Mouse (Mus musculus): ENCODE measurements around the gene Nefh.

The Nefh gene

DNA sequence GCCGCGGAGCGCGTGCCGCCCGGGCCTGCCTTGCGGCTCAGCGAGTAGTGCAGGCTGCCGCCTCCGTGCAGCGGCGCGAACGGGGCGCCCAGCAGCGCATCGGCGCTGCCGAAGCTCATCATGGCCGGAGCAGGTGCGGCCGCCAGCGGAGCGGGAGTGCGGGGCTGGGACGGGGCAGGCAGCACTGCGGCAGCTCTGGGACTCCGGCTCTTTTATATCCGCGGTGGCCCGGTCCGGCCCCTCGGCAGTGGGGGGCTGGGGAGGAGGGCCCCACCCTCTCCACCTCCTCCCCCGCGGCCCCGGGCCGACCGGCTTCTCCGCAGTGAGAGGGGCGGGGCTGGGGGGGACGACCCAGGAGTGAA, at the start of gene Nefh:
Gene Nefh, minus strand, starts transcription at position 252 of the 362 bp plus-strand sequence.
- in situ Hi-C loops (cut with MboI, MseI), result no loop called here

- in situ Hi-C loops (cut with MboI, MseI), result no loop called here
These were observed 48.8 kb upstream of the Nefh start for GRCm38 (mm10) chr11:4996621-4997199.

GRCm38 (mm10) chr11:4995676-4996075, 47.8 kb upstream of the Nefh start:
- in situ Hi-C loops (cut with MboI, MseI), result no loop called here

GRCm38 (mm10) chr11:4992471-4992870, 44.6 kb upstream of the Nefh start:
- in situ Hi-C loops (cut with MboI, MseI), result no loop called here

GRCm38 (mm10) chr11:4989187-4989586, 41.3 kb upstream of the Nefh start:
- in situ Hi-C loops (cut with MboI, MseI), result no loop called here

DNA sequence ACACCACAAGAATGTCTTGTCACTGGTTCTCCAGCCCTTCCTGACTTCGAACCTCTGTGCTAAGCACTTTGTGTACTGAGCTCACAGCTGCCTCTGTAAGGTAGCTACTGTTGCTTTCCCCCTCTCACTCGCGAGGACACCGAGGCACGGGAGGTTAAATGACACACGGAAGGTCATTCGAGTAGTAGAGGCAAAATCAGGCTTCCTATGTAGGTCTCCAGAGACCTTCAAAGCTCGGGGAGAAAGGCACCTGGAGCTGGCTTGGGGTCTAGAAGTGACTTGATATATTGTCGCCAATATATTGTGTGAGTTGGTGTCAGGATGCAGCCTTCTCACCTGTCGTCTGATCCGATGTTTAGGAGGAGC, 39.6 kb upstream of the Nefh start:
- in situ Hi-C loops (cut with MboI, MseI), result no loop called here

DNA sequence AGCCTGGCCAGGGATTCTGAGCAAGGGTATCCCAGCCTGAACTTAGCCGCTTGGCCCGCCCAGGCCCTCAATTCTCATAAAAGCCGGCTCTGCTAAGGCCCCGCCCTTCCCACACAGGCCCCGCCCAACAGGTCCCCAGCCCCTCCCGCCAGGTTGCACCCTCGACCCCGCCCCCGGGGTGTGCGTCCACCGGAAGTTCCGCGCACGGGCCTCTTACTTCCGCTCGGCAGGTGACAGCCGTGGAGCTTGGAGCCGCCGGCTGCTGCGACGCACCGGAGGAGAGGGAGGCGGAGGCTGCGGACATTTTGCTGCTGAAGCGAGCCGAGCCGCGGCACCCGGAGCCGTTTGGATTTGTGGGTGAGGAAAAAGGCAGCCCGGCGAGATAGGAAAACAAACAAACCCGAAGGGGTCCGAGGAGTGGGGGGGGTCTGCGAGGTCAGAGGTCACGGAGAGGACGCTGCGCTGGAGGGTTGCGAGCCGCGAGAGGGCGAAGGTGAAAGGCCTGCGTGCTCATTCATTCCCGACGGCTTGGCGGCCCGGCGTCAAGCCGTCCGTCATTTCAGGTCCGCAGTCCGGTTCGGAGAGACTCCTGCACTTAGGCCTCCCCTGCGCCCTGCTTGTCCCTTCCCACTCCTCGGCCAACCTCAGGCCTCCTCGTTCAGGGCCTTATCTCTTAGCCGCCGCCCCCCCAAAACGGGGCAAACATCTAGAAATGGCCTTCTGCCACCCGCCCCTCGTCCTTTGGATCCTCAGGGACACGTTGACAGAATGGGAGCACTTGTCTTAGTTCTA, 39.0 kb upstream of the Nefh start, which contains the start of gene Ap1b1:
Gene Ap1b1, plus strand, starts transcription at position 130 of the 792 bp plus-strand sequence.
- in situ Hi-C loops (cut with MboI, MseI), result no loop called here

GRCm38 (mm10) chr11:4984799-4985198, 36.9 kb upstream of the Nefh start:
- in situ Hi-C loops (cut with MboI, MseI), result no loop called here

- in situ Hi-C loops (cut with MboI, MseI), result no loop called here
These were observed 36.4 kb upstream of the Nefh start for GRCm38 (mm10) chr11:4984249-4984648.

DNA sequence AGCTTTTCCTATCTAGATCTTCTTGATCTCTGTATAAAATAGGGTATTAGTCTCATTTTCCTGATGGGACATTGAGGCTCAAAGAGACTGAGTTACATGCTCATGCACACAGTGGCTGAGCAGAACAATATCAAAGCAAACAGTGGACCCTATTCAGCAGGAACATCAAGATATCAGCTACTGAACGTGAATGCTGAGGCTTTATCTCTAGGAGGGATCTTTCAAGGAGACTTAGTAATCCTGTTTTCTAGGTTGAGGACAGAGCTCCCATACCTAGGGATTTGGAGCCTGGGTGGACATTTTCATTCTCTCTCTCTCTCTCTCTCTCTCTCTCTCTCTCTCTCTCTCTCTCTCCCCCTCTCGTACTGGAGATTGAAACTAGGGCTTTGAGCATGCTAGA, 35.7 kb upstream of the Nefh start:
- in situ Hi-C loops (cut with MboI, MseI), result no loop called here

DNA sequence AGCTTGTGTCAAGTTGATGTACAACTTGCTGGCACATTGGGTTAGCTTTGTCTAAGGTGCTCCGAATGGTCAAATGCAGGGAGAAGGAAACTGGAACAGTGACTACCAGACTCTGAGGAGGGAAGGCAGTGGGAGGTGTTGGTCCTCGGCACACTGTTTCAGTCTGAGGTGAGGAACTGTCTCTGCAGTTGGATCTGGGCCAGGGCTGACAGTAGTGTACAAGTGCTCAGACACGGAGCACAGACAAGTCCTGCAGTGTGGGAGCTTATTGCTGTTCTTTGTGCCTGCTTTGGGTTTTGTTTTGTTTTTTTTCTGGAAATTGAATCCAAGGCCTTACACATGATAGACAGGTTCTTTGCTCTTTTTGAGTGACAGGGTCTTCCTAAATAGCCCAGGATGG, 35.1 kb upstream of the Nefh start:
- in situ Hi-C loops (cut with MboI, MseI), result no loop called here

GRCm38 (mm10) chr11:4975623-4976022, 27.8 kb upstream of the Nefh start:
- in situ Hi-C loops (cut with MboI, MseI), result no loop called here

GRCm38 (mm10) chr11:4974376-4975122, 26.7 kb upstream of the Nefh start:
- in situ Hi-C loops (cut with MboI, MseI), result loop anchor here (5.0 kb wide), 1 partner anchor 57 kb away; no protein-coding TSS in a partner anchor

GRCm38 (mm10) chr11:4973871-4974256, 26.0 kb upstream of the Nefh start:
- in situ Hi-C loops (cut with MboI, MseI), result loop anchor here (5.0 kb wide), 1 partner anchor 57 kb away; no protein-coding TSS in a partner anchor

DNA sequence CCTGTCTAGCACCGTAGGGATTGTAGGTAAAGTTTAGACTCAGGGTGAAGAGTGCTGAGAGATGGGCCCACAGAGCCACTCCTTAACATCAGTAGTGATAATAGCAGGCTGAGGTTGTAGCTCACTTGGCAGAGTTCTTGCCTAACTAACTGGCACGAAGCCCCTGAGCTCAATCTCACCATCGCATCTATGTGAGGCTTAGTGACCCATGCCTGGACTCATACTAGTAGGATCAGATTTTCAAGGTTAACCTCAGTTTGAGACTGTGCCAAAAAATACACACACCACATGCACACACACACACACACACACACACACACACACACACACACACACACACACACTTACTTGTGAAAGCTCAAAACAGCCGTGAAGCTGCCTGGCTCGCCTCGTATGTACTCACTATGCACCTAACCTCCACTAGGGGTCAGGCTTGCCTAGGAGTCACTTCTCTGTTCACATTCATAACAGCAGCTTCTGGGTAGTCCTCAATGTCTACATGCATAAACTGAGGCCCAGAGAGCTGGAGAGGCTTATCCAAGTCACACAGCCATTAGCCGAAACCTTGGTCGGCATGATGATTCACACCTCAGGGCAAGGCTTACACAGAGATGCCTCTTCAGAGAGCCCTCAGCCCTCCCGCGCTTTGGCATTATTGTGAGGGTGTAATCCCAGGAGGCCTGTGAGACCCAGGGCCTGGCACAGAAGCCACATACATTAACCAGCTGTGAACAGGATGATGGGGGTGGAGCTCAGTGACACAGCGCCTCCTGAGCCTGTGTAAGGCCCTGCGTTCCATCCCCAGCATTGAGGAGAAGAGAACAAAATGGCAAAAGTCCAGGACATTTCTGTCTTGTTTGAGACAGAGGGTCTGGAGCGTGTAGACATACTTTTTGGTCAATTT, 25.4 kb upstream of the Nefh start:
- in situ Hi-C loops (cut with MboI, MseI), result loop anchor here (5.0 kb wide), 1 partner anchor 56 kb away; no protein-coding TSS in a partner anchor

GRCm38 (mm10) chr11:4968376-4968775, 20.5 kb upstream of the Nefh start:
- in situ Hi-C loops (cut with MboI, MseI), result no loop called here

DNA sequence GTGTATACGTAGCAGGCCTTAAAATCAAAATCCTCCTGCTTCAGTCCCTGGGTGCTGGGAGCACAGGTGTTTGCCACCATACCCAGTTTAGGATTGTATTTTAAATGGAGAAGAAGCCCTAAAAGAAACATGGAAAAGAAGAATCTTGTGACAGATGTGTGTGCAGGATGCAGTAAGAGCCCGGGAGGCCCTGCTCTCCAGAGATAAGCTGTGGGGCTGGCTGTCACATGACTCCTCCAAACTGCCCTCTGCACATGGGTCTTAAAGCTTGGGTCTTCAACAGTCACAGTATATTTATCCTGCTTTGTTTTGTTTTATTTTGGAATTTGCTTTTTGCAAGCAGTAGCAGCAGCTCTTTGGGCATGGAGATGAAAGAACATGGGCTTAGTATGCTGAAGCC, 19.7 kb upstream of the Nefh start:
- in situ Hi-C loops (cut with MboI, MseI), result no loop called here

GRCm38 (mm10) chr11:4966888-4967287, 19.0 kb upstream of the Nefh start:
- in situ Hi-C loops (cut with MboI, MseI), result no loop called here

DNA sequence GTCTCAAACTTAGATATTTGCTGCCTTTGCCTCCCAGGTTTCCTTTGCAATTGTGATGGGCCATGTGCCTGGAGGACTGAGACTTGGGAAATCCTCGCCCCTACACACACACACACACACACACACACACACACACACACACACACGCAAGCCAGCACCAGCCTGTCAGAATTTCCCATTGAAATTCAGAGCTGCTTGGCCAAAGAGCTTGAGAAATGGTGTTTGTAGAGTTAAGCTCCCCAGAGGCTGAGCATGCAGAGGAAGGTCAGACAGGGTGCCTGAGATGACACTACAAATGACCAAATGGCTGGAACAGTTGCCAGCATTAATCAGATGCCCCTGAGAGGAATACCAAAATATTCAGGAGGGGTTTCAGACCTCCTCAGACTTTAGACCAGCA, 18.5 kb upstream of the Nefh start:
- in situ Hi-C loops (cut with MboI, MseI), result no loop called here

DNA sequence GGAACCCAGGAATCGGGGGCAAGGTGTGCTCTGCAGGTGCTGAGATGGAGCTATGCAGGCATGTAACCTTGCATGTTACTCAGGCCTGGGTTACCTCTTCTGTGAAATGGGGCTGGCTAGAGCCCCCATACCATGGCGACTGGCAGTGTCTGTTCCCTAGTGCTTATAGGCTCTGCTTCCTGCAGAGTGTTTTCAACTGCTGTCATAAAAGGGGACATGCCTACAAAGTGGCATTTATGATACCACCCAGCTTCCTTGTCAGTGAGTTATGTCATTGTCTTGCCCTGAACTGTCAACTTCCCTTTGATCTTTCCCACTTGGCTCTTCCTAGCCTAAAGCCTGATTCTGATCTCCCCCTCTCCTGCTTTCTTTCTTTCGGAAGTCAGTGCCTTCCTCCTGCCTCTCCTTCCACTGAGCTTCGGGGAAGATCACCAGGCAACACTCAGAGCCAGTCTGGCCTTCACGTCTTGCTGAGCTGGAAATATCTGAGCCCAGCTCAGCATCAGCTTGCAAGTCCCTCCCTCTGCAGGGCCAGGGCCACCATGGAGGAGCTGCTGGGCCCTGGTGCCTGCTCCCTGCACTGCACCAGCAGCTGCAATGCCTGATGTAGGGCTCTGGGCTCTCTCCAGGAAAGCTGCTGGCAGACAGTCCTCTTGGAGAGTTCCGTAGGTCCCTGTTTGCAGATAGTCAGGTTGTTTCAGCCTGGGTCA, 15.4 kb upstream of the Nefh start:
- in situ Hi-C loops (cut with MboI, MseI), result no loop called here

GRCm38 (mm10) chr11:4953918-4954317, 6.1 kb upstream of the Nefh start:
- in situ Hi-C loops (cut with MboI, MseI), result no loop called here

Measured in T-helper 17 cell (primary cell).